Mouse (Mus musculus) spleen, adult 2 months (tissue): ENCODE results near the gene Parp16. TPM values are rescaled to one million over a fixed set of nuclear protein-coding genes. Genes with fewer than 3 reads are reported as not detected.
A peak's percentile ranks its signal among the peaks of the same experiment; 100 is the strongest.
"Not testable (repeated sequence)": the region's sequence is repeated elsewhere in the genome, so short reads cannot be mapped to it uniquely, and the experiment has no call there.

Experiments
- DNase-seq, 2 experiments: peaks; one replicate each; pipeline versions ENCODE4 v3.0.0 to v3.0.0-alpha.2; 2012 to 2021; ENCODE audit warnings: low spot score in 2 of 2, low read depth in 1 of 2
- H3K27ac ChIP-seq: fragments of 200-500 bp; 2 replicates; pipeline ENCODE4 v1.5.1; 2012; ENCODE audit warnings: low read length, inconsistent platforms; ENCODE audit not compliant: insufficient read depth
- H3K27me3 ChIP-seq: fragments of 200-500 bp; 2 replicates; pipeline ENCODE4 v1.6.1; 2012; ENCODE audit warnings: mild to moderate bottlenecking, moderate library complexity, low read length, inconsistent platforms; ENCODE audit not compliant: control insufficient read depth, insufficient read depth
- H3K36me3 ChIP-seq: fragments of 200-500 bp; 2 replicates; pipeline ENCODE4 v1.6.1; 2012; ENCODE audit warnings: mild to moderate bottlenecking, low read length, inconsistent platforms; ENCODE audit not compliant: control insufficient read depth, insufficient read depth
- H3K4me1 ChIP-seq: fragments of 200-500 bp; 2 replicates; pipeline ENCODE4 v1.6.1; 2011; ENCODE audit warnings: inconsistent platforms; ENCODE audit not compliant: control insufficient read depth, insufficient read depth, insufficient read length
- H3K4me3 ChIP-seq: fragments of 200-500 bp; 2 replicates; pipeline ENCODE4 v1.5.1; 2011; ENCODE audit warnings: mild to moderate bottlenecking, inconsistent platforms; ENCODE audit not compliant: insufficient read depth, insufficient read length; ENCODE audit errors: extremely low read depth
- CTCF ChIP-seq: fragments of 200-500 bp; IDR thresholded peaks from 2 replicates; pipeline ENCODE4 v1.5.1; 2011; ENCODE audit warnings: mild to moderate bottlenecking, inconsistent platforms; ENCODE audit not compliant: insufficient read depth, insufficient read length, insufficient replicate concordance; ENCODE audit errors: extremely low read depth
- POLR2A ChIP-seq: fragments of 200-500 bp; IDR thresholded peaks from 2 replicates; pipeline ENCODE4 v1.6.1; 2011; ENCODE audit warnings: low read depth, low read length, inconsistent platforms
- WGBS: fragments of 180-500 bp; shearing (Covaris S2); methylation state at CpG from one replicate; pipeline ENCODE4 v1.1.7; 2018; 5-methylcytosine and 5-hydroxymethylcytosine counted together
- polyA plus RNA-seq: library from polyadenylated mRNA; depleted of rRNA; stranded (reverse); fragments of >200 nt; gene quantifications from 2 replicates; pipeline ENCODE4 v1.2.3, GENCODE M21; 2012; rRNA removed

Gene Parp16
- polyA plus RNA-seq, 1 experiment, result 7.4 TPM

GRCm38 (mm10) chr9:65283301-65283700, 88.1 kb downstream of the Parp16 start:
- 6% methylated on average over 3 of the region's 3 CpGs for WGBS
- no peak overlapping the region for H3K4me3 ChIP-seq
- peak; percentile 14 to 27 for DNase-seq
- H3K27me3 ChIP-seq, result no peaks in the 10 kb centered on the region
- no peak overlapping the region for H3K27ac ChIP-seq
- no peak for TF ChIP-seq POLR2A
- TF ChIP-seq CTCF, result peak; percentile 28; the same call in 1 of the 2 replicates
- no peaks in the 10 kb centered on the region for H3K36me3 ChIP-seq
- no peaks in the 10 kb centered on the region for H3K4me1 ChIP-seq

DNA sequence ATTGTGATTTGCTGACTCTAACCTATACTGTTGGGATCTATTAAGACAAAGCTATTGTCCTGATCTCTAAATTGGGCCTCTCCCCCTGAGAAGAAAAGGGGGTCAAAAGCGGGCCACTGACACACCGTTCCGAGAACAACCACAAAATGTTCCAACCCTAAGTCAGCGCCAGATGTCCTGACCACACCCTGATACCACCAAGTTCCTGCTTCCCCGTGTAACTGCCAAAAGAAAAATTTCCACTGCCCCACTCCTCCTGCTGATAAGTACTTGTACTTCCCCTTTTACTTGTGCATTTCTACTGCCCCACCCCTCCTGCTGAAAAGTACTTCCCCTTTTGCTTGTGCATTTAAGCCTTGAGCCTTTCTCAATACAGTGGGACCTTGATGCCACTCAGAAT, 93.1 kb downstream of the Parp16 start:
- DNase-seq, H3K27ac ChIP-seq: not testable (repeated sequence)
- WGBS, result 45% methylated on average over 5 of the region's 5 CpGs

More for the DNA sequence above, 93.1 kb downstream of the Parp16 start:
- not testable (repeated sequence) for H3K4me1 ChIP-seq, H3K4me3 ChIP-seq, H3K36me3 ChIP-seq, H3K27me3 ChIP-seq

Other genes with a start within 250 kb of the Parp16 start
- not detected in 2 replicates for gene Slc24a1, start 243.7 kb upstream of the Parp16 start, polyA plus RNA-seq
- 9.2 and 9.6 TPM in 2 replicates for gene Ints14, start 234.4 kb upstream of the Parp16 start, polyA plus RNA-seq
- 12.4 and 14.4 TPM in 2 replicates for gene Hacd3, start 173.7 kb upstream of the Parp16 start, polyA plus RNA-seq
- 32.6 and 39.7 TPM in 2 replicates for gene Dpp8, start 162.9 kb upstream of the Parp16 start, polyA plus RNA-seq
- 1.4 and 1.9 TPM in 2 replicates for gene Igdcc4, start 93.9 kb upstream of the Parp16 start, polyA plus RNA-seq
- 0.27 and 0.30 TPM in 2 replicates for gene Igdcc3, start 54.2 kb upstream of the Parp16 start, polyA plus RNA-seq
- 2.5 and 4.1 TPM in 2 replicates for gene Cilp, start 69.8 kb downstream of the Parp16 start, polyA plus RNA-seq
- gene Clpx, start 98.9 kb downstream of the Parp16 start, polyA plus RNA-seq, result 4.0 and 5.0 TPM in 2 replicates
- gene Pdcd7, start 150.8 kb downstream of the Parp16 start, polyA plus RNA-seq, result 9.9 and 15.7 TPM in 2 replicates
- 0.41 and 0.54 TPM in 2 replicates for gene Ubap1l, start 165.7 kb downstream of the Parp16 start, polyA plus RNA-seq
- gene Kbtbd13, start 196.3 kb downstream of the Parp16 start, polyA plus RNA-seq, result 0.05 TPM in 2 replicates
- 4.5 and 4.8 TPM in 2 replicates for gene Rasl12, start 203.2 kb downstream of the Parp16 start, polyA plus RNA-seq
- not detected in 2 replicates for gene Slc51b, start 227.6 kb downstream of the Parp16 start, polyA plus RNA-seq
- 7.8 and 9.5 TPM in 2 replicates for gene Mtfmt, start 240.4 kb downstream of the Parp16 start, polyA plus RNA-seq